Mouse (Mus musculus): ENCODE results near the gene Nipal4. TPM values are rescaled to one million over a fixed set of nuclear protein-coding genes. Genes with fewer than 3 reads are reported as not detected.

Nipal4 gene
- polyA plus RNA-seq, 1 experiment from 2014 or later, result not detected

GRCm38 (mm10) chr11:46168506-46168905 lies 2.2 kb upstream of the Nipal4 start:
- CTCF ChIA-PET, result no interaction called here
- ATAC-seq (no peak), DNase-seq (ENCODE audit: low read depth, low spot score) (no peak)
- no peak for TF ChIP-seq CTCF (IDR thresholded peaks at IDR 0.05)
- peaks cover 9% of the 10 kb centered on the region for H3K27me3 ChIP-seq
- POLR2A ChIA-PET, result no interaction called here
- in situ Hi-C loops (cut with MboI; ENCODE audit: low pct_unique_long_range_greater_than_20kb), result no loop called here

GRCm38 (mm10) chr11:46157462-46157861 lies 8.8 kb downstream of the Nipal4 start:
- no peaks in the 10 kb centered on the region for H3K27me3 ChIP-seq
- no peak for TF ChIP-seq CTCF (IDR thresholded peaks at IDR 0.05)
- in situ Hi-C loops (cut with MboI; ENCODE audit: low pct_unique_long_range_greater_than_20kb), result no loop called here
- DNase-seq (ENCODE audit: low read depth, low spot score) (no peak), ATAC-seq (no peak)
- ChIA-PET POLR2A (no interaction called here), CTCF (interaction anchor here (1.0 kb wide), 1 partner anchor 110 kb away, joined by 3 read pairs; no protein-coding TSS in a partner anchor)

GRCm38 (mm10) chr11:46156945-46157344 lies 9.4 kb downstream of the Nipal4 start:
- ChIA-PET CTCF (interaction anchor here (1.0 kb wide), 1 partner anchor 110 kb away, joined by 3 read pairs; no protein-coding TSS in a partner anchor), POLR2A (no interaction called here)
- DNase-seq (ENCODE audit: low read depth, low spot score), result no peak
- no peaks in the 10 kb centered on the region for H3K27me3 ChIP-seq
- TF ChIP-seq CTCF (IDR thresholded peaks at IDR 0.05), result no peak
- no peak for ATAC-seq
- in situ Hi-C loops (cut with MboI; ENCODE audit: low pct_unique_long_range_greater_than_20kb), result no loop called here

GRCm38 (mm10) chr11:46146619-46147018 lies 19.7 kb downstream of the Nipal4 start:
- ATAC-seq (no peak), DNase-seq (ENCODE audit: low read depth, low spot score) (no peak)
- in situ Hi-C loops (cut with MboI; ENCODE audit: low pct_unique_long_range_greater_than_20kb), result no loop called here
- no peaks in the 10 kb centered on the region for H3K27me3 ChIP-seq
- TF ChIP-seq CTCF (IDR thresholded peaks at IDR 0.05), result no peak
- ChIA-PET POLR2A (no interaction called here), CTCF (no interaction called here)

- no peak for DNase-seq (ENCODE audit: low read depth, low spot score)
- in situ Hi-C loops (cut with MboI; ENCODE audit: low pct_unique_long_range_greater_than_20kb), result no loop called here
- ChIA-PET POLR2A (no interaction called here), CTCF (no interaction called here)
- no peak for ATAC-seq
- no peaks in the 10 kb centered on the region for H3K27me3 ChIP-seq
- TF ChIP-seq CTCF (IDR thresholded peaks at IDR 0.05), result no peak
Observed at GRCm38 (mm10) chr11:46145163-46145875, 21.0 kb downstream of the Nipal4 start.

GRCm38 (mm10) chr11:46143342-46143741 lies 23.0 kb downstream of the Nipal4 start:
- no peak for TF ChIP-seq CTCF (IDR thresholded peaks at IDR 0.05)
- in situ Hi-C loops (cut with MboI; ENCODE audit: low pct_unique_long_range_greater_than_20kb), result no loop called here
- CTCF ChIA-PET, result no interaction called here
- POLR2A ChIA-PET, result no interaction called here
- no peak for DNase-seq (ENCODE audit: low read depth, low spot score)
- no peaks in the 10 kb centered on the region for H3K27me3 ChIP-seq
- no peak for ATAC-seq

GRCm38 (mm10) chr11:46134899-46135298 lies 31.4 kb downstream of the Nipal4 start:
- in situ Hi-C loops (cut with MboI; ENCODE audit: low pct_unique_long_range_greater_than_20kb), result no loop called here
- no peaks in the 10 kb centered on the region for H3K27me3 ChIP-seq
- TF ChIP-seq CTCF (IDR thresholded peaks at IDR 0.05), result no peak
- ChIA-PET POLR2A (no interaction called here), CTCF (no interaction called here)
- DNase-seq (ENCODE audit: low read depth, low spot score) (no peak), ATAC-seq (no peak)

GRCm38 (mm10) chr11:46131022-46131986 lies 35.0 kb downstream of the Nipal4 start:
- no peak for DNase-seq (ENCODE audit: low read depth, low spot score)
- no peak for ATAC-seq
- in situ Hi-C loops (cut with MboI; ENCODE audit: low pct_unique_long_range_greater_than_20kb), result no loop called here
- ChIA-PET CTCF (interaction anchor here (1.1 kb wide), 1 partner anchor 84 kb away, joined by 3 read pairs; no protein-coding TSS in a partner anchor), POLR2A (no interaction called here)
- TF ChIP-seq CTCF (IDR thresholded peaks at IDR 0.05), result no peak
- H3K27me3 ChIP-seq, result no peaks in the 10 kb centered on the region

GRCm38 (mm10) chr11:46128548-46128945 lies 37.8 kb downstream of the Nipal4 start:
- CTCF ChIA-PET, result no interaction called here
- ATAC-seq, result no peak
- H3K27me3 ChIP-seq, result no peaks in the 10 kb centered on the region
- no peak for DNase-seq (ENCODE audit: low read depth, low spot score)
- no peak for TF ChIP-seq CTCF (IDR thresholded peaks at IDR 0.05)
- in situ Hi-C loops (cut with MboI; ENCODE audit: low pct_unique_long_range_greater_than_20kb), result no loop called here
- POLR2A ChIA-PET, result no interaction called here

- POLR2A ChIA-PET, result no interaction called here
- H3K27me3 ChIP-seq, result no peaks in the 10 kb centered on the region
- TF ChIP-seq CTCF (IDR thresholded peaks at IDR 0.05), result no peak
- in situ Hi-C loops (cut with MboI; ENCODE audit: low pct_unique_long_range_greater_than_20kb), result no loop called here
- DNase-seq (ENCODE audit: low read depth, low spot score), result no peak
- CTCF ChIA-PET, result interaction anchor here (1.1 kb wide), 1 partner anchor 111 kb away, joined by 4 read pairs; no protein-coding TSS in a partner anchor
- peak; percentile 21 for ATAC-seq
Observed at GRCm38 (mm10) chr11:46127621-46128547, 38.4 kb downstream of the Nipal4 start.
